Mouse (Mus musculus): ENCODE measurements around the gene Cd47.

- TF ChIP-seq POLR2A (IDR thresholded peaks at IDR 0.05; ENCODE audit: control insufficient read depth, extremely low read depth, insufficient read depth, low read length, poor library complexity) (no peak), CTCF (IDR thresholded peaks at IDR 0.05; ENCODE audit: borderline replicate concordance, control insufficient read depth, extremely low read depth, insufficient read depth, low read length, poor library complexity) (no peak)
Measured at GRCm38 (mm10) chr16:49818146-49818545, 17.8 kb downstream of the Cd47 start.

All from thymus, adult 2 months (tissue).